Mouse (Mus musculus): ENCODE data around the gene Smyd3. TPM values are rescaled to one million over a fixed set of nuclear protein-coding genes. Genes with fewer than 3 reads are reported as not detected.

Gene Smyd3
- polyA plus RNA-seq, 1 experiment = 14.2 TPM

- no peak for TF ChIP-seq POLR2A (IDR thresholded peaks at IDR 0.05; ENCODE audit: extremely low read depth, insufficient read depth, low read length)
- TF ChIP-seq CTCF (IDR thresholded peaks at IDR 0.05; ENCODE audit: extremely low read depth, insufficient read depth, low read length) = no peak
- Histone ChIP-seq H3K4me3 (ENCODE audit: insufficient read depth, low read length) (no peak overlapping the region), H3K27ac (ENCODE audit: insufficient read depth, low read length) (no peak overlapping the region), H3K4me1 (ENCODE audit: control insufficient read depth, insufficient read depth, low read length) (no peaks in the 10 kb centered on the region)
Observed at GRCm38 (mm10) chr1:179017428-179017827, 500.4 kb downstream of the Smyd3 start.

DNA sequence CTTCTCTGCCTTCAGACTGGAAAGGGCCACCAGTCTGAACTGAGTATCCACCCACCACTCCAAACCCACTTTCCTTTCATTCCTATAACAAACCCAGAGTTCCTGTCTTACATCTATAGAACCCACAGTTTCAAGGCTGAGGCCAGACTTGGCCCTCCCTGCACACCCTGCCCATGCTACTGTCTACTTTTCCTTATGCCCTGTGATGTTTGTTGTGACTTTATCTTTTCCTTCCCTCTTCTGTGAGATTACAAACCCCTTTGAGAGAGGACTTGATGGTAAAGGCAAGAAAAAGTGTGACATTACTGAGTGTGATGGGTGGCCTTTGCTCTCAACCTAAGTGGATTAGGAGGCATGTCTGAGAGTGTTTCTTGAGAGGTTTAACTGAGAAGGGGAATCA is 504.8 kb downstream of the Smyd3 start:
- no peak overlapping the region for H3K27ac ChIP-seq (ENCODE audit: insufficient read depth, low read length)
- peaks cover 2% of the 10 kb centered on the region; the same call in 1 of the 2 replicates for H3K4me1 ChIP-seq (ENCODE audit: control insufficient read depth, insufficient read depth, low read length)
- TF ChIP-seq CTCF (IDR thresholded peaks at IDR 0.05; ENCODE audit: extremely low read depth, insufficient read depth, low read length) (no peak), POLR2A (IDR thresholded peaks at IDR 0.05; ENCODE audit: extremely low read depth, insufficient read depth, low read length) (no peak)
- no peak overlapping the region for H3K4me3 ChIP-seq (ENCODE audit: insufficient read depth, low read length)

DNA sequence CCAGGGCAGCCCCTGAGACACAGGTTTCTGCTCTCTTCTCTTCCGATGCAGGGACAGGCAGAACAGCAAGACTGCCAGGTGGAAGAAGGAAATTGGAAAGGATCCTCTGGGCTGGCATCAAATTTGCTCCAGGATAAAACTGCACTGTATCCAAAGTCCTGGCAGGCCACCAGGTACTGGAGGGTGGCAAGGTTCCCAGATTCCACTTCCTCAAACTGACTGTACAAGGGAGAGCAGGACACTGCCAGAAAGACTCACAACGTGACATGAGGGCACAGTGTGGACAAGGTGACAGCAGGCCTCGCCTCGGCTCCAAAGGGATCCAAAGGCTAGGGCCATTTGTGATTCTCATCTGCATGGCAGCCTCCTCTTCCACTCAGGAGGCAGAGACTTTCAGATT is 505.6 kb downstream of the Smyd3 start:
- H3K27ac ChIP-seq (ENCODE audit: insufficient read depth, low read length) = no peak overlapping the region
- no peak for TF ChIP-seq CTCF (IDR thresholded peaks at IDR 0.05; ENCODE audit: extremely low read depth, insufficient read depth, low read length)
- TF ChIP-seq POLR2A (IDR thresholded peaks at IDR 0.05; ENCODE audit: extremely low read depth, insufficient read depth, low read length) = no peak
- peaks cover 2% of the 10 kb centered on the region; the same call in 1 of the 2 replicates for H3K4me1 ChIP-seq (ENCODE audit: control insufficient read depth, insufficient read depth, low read length)
- H3K4me3 ChIP-seq (ENCODE audit: insufficient read depth, low read length) = no peak overlapping the region

- no peak for TF ChIP-seq POLR2A (IDR thresholded peaks at IDR 0.05; ENCODE audit: extremely low read depth, insufficient read depth, low read length)
- TF ChIP-seq CTCF (IDR thresholded peaks at IDR 0.05; ENCODE audit: extremely low read depth, insufficient read depth, low read length) = no peak
- no peak overlapping the region for H3K27ac ChIP-seq (ENCODE audit: insufficient read depth, low read length)
- H3K4me3 ChIP-seq (ENCODE audit: insufficient read depth, low read length) = no peak overlapping the region
- H3K4me1 ChIP-seq (ENCODE audit: control insufficient read depth, insufficient read depth, low read length) = peaks cover 2% of the 10 kb centered on the region; the same call in 1 of the 2 replicates
Observed at GRCm38 (mm10) chr1:179010756-179011155, 507.1 kb downstream of the Smyd3 start.

GRCm38 (mm10) chr1:179009911-179010310 is 507.9 kb downstream of the Smyd3 start:
- TF ChIP-seq CTCF (IDR thresholded peaks at IDR 0.05; ENCODE audit: extremely low read depth, insufficient read depth, low read length) = no peak
- TF ChIP-seq POLR2A (IDR thresholded peaks at IDR 0.05; ENCODE audit: extremely low read depth, insufficient read depth, low read length) = no peak
- H3K4me3 ChIP-seq (ENCODE audit: insufficient read depth, low read length) = no peak overlapping the region
- H3K27ac ChIP-seq (ENCODE audit: insufficient read depth, low read length) = no peak overlapping the region
- H3K4me1 ChIP-seq (ENCODE audit: control insufficient read depth, insufficient read depth, low read length) = peaks cover 2% of the 10 kb centered on the region; the same call in 1 of the 2 replicates

DNA sequence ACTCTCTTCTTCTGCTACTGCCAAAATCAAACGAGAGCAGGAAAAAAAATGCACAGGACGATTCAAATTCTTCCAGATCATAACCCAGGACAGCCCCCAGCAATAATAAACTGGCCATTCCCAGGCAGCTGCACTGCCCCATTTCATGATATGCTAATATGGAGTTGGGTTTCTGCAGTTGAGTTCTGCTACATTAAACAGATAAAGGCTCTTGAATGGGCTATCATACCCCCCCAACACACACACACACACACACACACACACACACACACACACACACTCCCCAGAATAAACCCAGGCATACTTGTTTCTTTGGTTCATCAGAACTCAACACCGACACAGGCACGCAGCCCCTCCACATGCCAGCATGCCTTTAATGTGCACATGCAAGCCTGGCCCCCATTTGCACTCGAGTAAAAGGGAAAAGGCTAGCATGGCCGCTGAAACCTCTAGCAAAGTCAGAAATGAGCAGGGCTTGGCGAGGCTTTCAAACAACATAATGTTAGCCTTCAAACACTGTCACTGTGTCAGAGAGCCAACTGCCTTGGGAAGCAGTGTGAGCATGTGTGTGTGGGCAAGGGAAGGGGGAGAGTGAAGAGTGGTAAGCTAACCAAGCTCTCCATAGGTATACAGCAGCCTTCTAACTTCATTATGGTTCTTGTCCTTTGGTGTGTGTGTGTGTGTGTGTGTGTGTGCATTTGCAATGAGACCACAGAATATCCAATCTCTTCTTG is 513.5 kb downstream of the Smyd3 start:
- TF ChIP-seq CTCF (IDR thresholded peaks at IDR 0.05; ENCODE audit: extremely low read depth, insufficient read depth, low read length) (no peak), POLR2A (IDR thresholded peaks at IDR 0.05; ENCODE audit: extremely low read depth, insufficient read depth, low read length) (no peak)
- Histone ChIP-seq H3K4me1 (ENCODE audit: control insufficient read depth, insufficient read depth, low read length) (peaks cover 2% of the 10 kb centered on the region; the same call in 1 of the 2 replicates), H3K4me3 (ENCODE audit: insufficient read depth, low read length) (no peak overlapping the region), H3K27ac (ENCODE audit: insufficient read depth, low read length) (no peak overlapping the region)

DNA sequence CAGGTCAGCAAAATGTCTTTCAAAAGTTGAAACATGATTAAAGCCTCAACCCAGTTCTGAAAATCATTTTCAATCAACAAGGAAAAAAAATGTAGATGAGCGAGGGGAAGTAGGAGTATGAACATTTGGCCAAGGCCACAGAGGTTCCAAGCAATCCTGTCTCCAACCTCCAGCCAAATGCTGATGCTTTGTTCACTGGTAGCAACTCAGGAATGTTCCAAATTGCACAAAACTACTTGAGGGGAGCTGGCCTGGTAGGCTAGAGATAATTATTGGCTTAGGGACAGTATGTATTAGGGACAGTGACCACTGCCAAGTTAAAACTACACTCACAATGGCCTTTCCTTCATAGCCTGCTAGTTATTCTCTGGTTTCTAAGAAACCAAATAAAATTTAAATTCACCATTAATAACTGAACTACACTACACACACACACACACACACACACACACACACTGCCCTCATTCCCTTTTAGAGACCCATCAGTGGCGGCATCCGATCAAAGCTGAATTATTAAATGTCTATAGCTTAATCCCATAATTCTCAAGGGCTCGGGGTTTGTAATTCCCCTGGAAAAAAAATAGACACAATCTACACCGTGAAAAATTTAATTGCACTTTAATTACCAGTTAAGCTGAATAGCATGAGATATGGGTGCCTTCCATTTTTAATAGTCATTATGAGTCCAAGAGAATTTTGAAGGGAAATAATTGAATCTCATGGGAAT is 514.3 kb downstream of the Smyd3 start:
- TF ChIP-seq CTCF (IDR thresholded peaks at IDR 0.05; ENCODE audit: extremely low read depth, insufficient read depth, low read length) (no peak), POLR2A (IDR thresholded peaks at IDR 0.05; ENCODE audit: extremely low read depth, insufficient read depth, low read length) (no peak)
- Histone ChIP-seq H3K4me1 (ENCODE audit: control insufficient read depth, insufficient read depth, low read length) (peaks cover 2% of the 10 kb centered on the region; the same call in 1 of the 2 replicates), H3K27ac (ENCODE audit: insufficient read depth, low read length) (no peak overlapping the region), H3K4me3 (ENCODE audit: insufficient read depth, low read length) (no peak overlapping the region)

- no peak overlapping the region for H3K4me3 ChIP-seq (ENCODE audit: insufficient read depth, low read length)
- H3K27ac ChIP-seq (ENCODE audit: insufficient read depth, low read length) = no peak overlapping the region
- TF ChIP-seq POLR2A (IDR thresholded peaks at IDR 0.05; ENCODE audit: extremely low read depth, insufficient read depth, low read length) = no peak
- TF ChIP-seq CTCF (IDR thresholded peaks at IDR 0.05; ENCODE audit: extremely low read depth, insufficient read depth, low read length) = no peak
- peaks cover 2% of the 10 kb centered on the region; the same call in 1 of the 2 replicates for H3K4me1 ChIP-seq (ENCODE audit: control insufficient read depth, insufficient read depth, low read length)
Observed at GRCm38 (mm10) chr1:178999876-179000528, 517.8 kb downstream of the Smyd3 start.

DNA sequence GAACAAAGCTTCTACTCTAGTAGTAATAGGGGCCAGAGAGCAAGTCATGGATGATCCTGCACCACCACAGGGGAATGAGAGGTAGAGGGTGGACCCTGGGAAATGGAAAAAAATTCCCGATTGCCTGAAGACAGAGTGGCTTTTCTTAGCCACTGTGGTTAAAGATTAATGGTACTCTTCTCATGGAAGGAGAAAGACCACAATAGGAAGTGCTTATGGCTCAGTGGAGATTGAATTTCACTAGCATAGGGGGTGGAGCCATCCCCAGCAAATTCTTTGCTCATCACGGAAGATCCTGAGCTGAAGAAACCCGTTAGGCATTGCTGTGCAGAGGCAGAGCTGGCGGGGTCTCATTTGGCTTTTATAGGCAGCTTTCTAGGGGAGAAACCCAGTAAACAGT is 520.0 kb downstream of the Smyd3 start:
- no peak for TF ChIP-seq CTCF (IDR thresholded peaks at IDR 0.05; ENCODE audit: extremely low read depth, insufficient read depth, low read length)
- no peak for TF ChIP-seq POLR2A (IDR thresholded peaks at IDR 0.05; ENCODE audit: extremely low read depth, insufficient read depth, low read length)
- Histone ChIP-seq H3K4me3 (ENCODE audit: insufficient read depth, low read length) (no peak overlapping the region), H3K27ac (ENCODE audit: insufficient read depth, low read length) (no peak overlapping the region), H3K4me1 (ENCODE audit: control insufficient read depth, insufficient read depth, low read length) (no peaks in the 10 kb centered on the region)
